Mouse (Mus musculus) retina, embryonic 14.5 days (tissue): ENCODE data around the gene Megf6.

Source experiments
- DNase-seq: peaks from one replicate; pipeline ENCODE4 v3.0.0-alpha.2; 2015; ENCODE audit warnings: low spot score

Gene Megf6

GRCm38 (mm10) chr4:154211459-154211858 lies 40.9 kb downstream of the Megf6 start:
- peak; percentile 47 for DNase-seq

- no peak for DNase-seq
Observed at GRCm38 (mm10) chr4:154213586-154213985, 43.1 kb downstream of the Megf6 start.

GRCm38 (mm10) chr4:154214075-154214474 lies 43.5 kb downstream of the Megf6 start:
- DNase-seq: no peak

GRCm38 (mm10) chr4:154217711-154218350 lies 47.3 kb downstream of the Megf6 start:
- DNase-seq: no peak

DNA sequence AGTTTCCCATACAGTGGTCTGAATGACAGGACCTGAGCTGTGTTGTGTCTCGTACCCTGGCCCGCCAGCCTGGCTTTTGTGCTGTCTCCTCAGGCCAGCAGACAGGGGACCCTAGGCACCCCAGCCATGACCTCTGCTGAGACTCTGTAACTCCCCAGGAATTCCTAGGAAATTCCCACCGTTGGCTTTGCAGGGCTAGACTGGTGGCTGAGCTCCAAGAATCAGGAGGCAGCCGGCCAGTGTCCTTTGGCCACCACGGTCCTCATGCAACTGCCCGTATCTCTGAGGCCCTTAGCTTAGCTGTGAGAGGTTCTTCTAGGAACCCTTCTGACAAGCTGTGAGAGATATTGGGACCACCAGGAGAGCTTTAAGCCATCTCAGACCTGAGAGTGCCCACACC lies 52.2 kb downstream of the Megf6 start:
- DNase-seq: no peak

- peak; percentile 34 for DNase-seq
Observed at GRCm38 (mm10) chr4:154224267-154224969, 53.9 kb downstream of the Megf6 start.

- peak; percentile 53 for DNase-seq
Observed at GRCm38 (mm10) chr4:154224970-154225309, 54.4 kb downstream of the Megf6 start.

- DNase-seq: no peak
Observed at GRCm38 (mm10) chr4:154226678-154227077, 56.1 kb downstream of the Megf6 start.

- no peak for DNase-seq
Observed at GRCm38 (mm10) chr4:154228336-154228735, 57.8 kb downstream of the Megf6 start.

- no peak for DNase-seq
Observed at GRCm38 (mm10) chr4:154229569-154229968, 59.0 kb downstream of the Megf6 start.

DNA sequence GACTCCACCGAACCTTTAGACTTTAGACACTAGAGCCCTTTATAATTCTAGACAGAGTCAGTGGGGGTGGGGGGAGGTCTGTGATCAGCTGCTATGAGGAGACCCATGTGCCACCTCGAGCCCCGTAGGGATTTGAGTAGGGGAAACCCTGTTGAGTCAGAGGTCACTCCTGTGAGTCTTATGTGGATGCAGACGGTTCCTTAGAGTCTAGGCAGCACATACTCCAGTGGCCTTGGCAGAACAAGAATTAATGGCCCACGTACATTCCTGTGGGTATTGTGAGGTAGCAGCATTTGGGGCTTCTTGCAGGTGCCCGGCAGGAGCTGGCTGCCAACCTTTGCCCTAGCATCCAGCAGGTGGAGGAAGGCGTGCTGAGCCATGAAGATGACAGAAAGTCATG lies 60.9 kb downstream of the Megf6 start:
- no peak for DNase-seq

DNA sequence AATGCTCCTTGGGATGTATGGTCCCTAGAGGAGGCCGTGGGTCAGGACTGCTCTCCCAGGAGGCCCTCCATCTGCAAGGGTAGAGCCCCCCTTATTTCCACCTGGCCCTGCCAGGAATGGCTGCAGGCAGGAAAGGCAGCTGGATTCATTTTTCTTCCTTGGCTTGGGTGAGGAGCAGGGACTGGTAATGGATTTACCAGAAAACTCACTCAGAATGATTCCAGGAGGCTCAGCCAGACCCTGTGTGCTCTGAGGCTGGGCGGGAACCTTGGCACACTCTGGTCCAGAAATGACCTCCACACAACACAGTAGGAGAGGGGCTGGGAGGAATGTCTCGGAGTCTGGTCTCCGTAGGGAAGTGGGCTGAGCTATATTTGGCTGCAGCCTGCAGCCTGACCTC lies 61.8 kb downstream of the Megf6 start:
- no peak for DNase-seq

DNA sequence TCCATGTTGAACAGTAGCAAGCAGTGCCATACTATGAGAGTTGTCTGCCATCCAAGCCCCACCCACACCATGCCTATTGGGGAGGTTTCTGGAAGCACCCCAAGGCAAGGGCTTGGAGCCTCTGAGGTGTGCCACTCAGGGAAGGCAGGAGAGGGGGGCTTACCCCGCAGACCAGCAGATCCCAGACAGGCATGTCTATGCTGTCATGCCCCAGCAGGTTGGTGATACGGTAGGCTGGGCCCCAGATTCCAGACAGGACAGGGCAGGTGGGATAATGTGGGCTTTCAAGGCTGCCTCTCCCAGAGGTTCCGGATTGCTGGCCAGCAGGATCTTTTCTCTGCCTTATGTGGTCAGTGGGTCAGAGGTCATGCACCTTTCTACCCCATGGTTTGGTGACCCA lies 65.5 kb downstream of the Megf6 start:
- no peak for DNase-seq

DNA sequence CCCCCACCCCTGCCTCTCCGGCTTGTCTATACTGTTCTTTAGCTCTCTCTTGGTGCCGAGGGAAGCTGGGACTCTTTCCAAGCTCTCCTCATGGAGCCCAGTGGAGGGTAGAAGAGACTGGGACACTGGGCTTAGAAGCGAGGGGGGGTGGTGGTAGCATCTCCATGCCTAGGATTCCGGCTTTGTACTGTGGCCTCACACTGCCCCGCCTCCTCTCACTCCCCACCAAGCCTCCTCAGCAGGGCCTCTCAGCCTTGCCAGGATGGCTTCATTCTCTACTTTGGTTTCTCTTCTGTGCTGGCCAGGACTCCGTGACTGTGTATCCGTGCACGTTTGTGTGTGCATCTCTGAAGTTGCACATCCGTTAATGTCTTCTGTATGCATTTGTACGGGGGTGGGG lies 66.4 kb downstream of the Megf6 start:
- DNase-seq: no peak

GRCm38 (mm10) chr4:154237306-154237705 lies 66.8 kb downstream of the Megf6 start:
- DNase-seq: peak; percentile 34

GRCm38 (mm10) chr4:154239199-154239598 lies 68.7 kb downstream of the Megf6 start:
- no peak for DNase-seq

DNA sequence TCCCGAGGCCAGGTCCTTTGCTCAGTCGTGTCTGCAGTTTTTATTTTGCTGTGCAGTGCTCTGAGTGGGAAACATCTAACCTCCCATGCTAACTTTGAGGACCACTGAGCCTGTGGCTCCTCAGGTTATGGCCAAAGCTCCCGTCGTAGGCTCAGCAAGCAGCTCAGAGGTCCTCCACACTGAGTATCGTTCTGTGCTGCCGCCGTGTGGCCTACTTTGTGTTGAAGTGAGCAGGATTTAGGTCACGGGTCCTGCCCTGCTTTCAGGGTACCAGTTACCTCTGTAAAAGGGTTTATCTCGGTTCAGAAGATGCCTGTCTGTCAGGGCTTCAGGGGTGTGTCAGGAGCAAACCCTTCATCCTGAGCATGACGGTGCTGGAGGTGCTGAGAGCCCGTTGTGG lies 70.1 kb downstream of the Megf6 start:
- peak; percentile 52 for DNase-seq

DNA sequence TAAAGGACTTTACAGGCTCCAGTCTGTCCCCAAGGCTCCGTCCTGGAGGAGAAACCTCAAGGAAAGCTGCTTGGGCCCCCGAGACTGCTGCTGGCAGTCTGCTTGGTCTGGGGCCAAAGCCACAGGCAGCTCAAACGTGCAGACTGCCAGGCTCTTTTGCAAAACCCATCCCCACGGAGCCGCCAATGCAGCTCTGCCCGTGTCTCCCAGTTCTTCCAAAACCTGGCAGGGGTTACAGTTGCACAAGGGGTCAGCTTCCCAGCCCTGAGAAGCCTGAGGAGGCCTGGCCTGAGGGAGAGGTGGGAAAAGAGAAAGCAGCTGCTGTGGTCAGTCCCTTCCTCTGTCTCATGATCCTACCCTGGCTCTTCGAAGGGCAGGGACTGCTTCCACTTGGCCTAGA lies 74.8 kb downstream of the Megf6 start:
- no peak for DNase-seq

DNA sequence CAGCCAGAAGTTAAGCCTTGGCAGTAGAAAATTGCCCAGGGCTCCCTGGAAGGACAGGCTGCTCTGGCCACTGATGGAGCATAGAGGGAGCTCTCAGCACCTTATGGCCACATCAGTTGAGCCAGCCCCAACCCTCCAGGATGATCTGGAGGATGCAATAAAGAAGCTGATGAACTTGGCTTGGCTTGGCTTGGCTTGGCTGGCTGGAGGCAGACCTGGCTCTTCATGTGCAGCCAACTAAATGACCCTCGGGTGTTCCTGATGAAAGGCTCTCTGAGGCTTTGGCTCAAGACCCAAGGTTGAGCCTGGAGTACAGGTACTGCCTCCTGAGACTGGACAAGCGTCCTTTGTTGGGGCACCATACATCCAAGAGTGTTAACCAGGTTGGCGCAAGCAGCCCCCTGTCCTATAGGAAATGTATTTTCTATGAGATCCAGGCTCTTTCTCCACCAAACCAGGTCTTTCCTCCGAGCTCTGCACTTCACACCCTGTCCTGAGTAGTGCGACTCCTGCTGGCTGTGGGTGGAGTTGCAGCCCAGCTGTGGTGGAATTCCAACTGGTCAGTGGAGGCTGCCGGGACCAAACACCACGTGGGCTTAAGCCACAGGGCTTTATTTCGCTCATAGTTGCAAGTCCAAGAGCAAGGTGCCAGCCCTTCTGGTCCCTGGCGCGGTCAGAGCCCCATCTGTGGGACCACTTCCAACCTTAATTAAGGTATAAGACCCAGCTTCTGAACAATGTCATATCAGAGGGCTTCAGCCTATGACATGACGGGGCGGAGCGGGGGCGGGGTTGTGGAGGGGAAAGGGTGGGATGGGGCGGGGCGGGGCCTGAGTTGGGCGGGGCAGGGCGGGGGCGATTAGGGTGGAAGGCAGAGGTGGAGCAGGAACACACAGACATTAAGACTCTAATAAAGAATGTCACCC lies 75.8 kb downstream of the Megf6 start:
- DNase-seq: peak; percentile 91

GRCm38 (mm10) chr4:154247207-154248091 lies 76.9 kb downstream of the Megf6 start:
- DNase-seq: no peak

DNA sequence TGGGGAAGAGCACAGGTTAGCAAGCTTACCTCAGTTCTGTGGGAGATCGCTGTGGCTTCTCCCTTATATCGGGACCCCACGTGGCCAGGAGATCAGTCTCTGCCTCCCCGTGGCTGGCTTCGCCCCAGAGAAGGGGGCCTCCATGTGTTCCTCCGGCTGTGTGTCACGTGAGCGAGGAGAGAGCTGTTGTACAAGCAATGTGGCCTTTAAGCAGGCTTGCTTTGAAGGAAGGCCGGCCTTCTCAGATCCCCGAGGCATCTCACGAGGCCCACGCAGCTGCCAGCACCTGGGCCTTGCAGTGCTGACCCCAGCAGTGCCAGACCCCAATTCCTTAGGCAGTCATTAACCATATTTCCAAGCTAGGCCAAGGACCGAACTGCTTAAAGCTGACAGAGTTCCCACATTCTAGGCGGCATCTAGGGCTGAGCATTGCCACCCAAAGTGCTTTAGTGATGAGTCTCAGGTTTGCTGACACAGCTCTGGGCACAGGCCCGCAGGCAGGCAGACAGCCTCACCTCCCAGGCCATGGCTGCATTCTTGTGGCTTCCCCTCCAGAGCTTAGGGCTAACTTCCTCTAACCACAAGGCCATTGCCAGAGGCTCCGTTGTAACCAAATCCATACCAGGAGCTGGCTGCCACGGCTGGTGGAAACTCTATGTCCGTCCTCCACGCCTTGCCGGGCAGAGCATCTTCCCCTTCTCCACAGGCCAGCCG lies 77.7 kb downstream of the Megf6 start:
- no peak for DNase-seq
